ENCODE assay signal across 14 mouse cellular contexts in genomic region chr8:122636803-122637175, GRCm38 (mm10). TPM values are rescaled to one million over a fixed set of nuclear protein-coding genes. Genes with fewer than 3 reads are reported as not detected.
A peak's percentile ranks its signal among the peaks of the same experiment; 100 is the strongest.
DNase-seq lines count a peak whose midpoint lies in the region; ATAC-seq and TF ChIP-seq lines count a peak whose summit lies in the region.
"Had no signal": no experiment of that assay in that cellular context is flagged by ENCODE, and none has a peak within 500 bp of the region (broad histone marks: within the 10 kb centered on the region; RNA-seq: fewer than 3 reads in every experiment).

No protein-coding gene starts in this region.

- peak; percentile 61 to 71 for DNase-seq in heart, adult 18-20 months
- peak; percentile 46 for DNase-seq in heart, postnatal 0 days (ENCODE audit: low spot score)
- peak; percentile 53 to 63 for DNase-seq in right cerebral cortex, adult 2 months (ENCODE audit: low spot score in 2 of 2)
- DNase-seq in lung, postnatal 10 days: no peak
- DNase-seq in forebrain, embryonic 11.5 days (ENCODE audit: low spot score): no peak
- no peak for DNase-seq in embryo, embryonic 10.5 days (ENCODE audit: low spot score)
- DNase-seq: kidney, adult 9 months had no signal

- no peak overlapping the region for H3K4me2 ChIP-seq in heart, embryonic 11.5 days
- no peak overlapping the region for H3K4me2 ChIP-seq in heart, postnatal 0 days (ENCODE audit: low read depth, low read length)
- no peak overlapping the region for H3K4me2 ChIP-seq in forebrain, embryonic 11.5 days (ENCODE audit: low read depth, low read length, severe bottlenecking)
- H3K4me2 ChIP-seq: embryonic facial prominence, embryonic 13.5 days; midbrain, embryonic 13.5 days had no signal

- TF ChIP-seq EP300 in heart, postnatal 0 days (IDR thresholded peaks at IDR 0.05; ENCODE audit: low read depth): no peak

- H3K4me3 ChIP-seq in heart, embryonic 11.5 days (ENCODE audit: low read depth, low read length): no peak overlapping the region
- peak overlapping the region; percentile 28 for H3K4me3 ChIP-seq in erythroblast, embryonic 14.5 days (replicated peaks)
- H3K4me3 ChIP-seq in heart, postnatal 0 days (ENCODE audit: low read depth, low read length): no peak overlapping the region
- no peak overlapping the region for H3K4me3 ChIP-seq in forebrain, embryonic 11.5 days (ENCODE audit: low read depth, low read length)
- H3K4me3 ChIP-seq: embryonic facial prominence, embryonic 13.5 days; midbrain, embryonic 13.5 days had no signal

- no peak for ATAC-seq in heart, embryonic 11.5 days (replicated peaks; ENCODE audit: insufficient number of reproducible peaks, low FRiP score, low TSS enrichment)
- ATAC-seq in heart, postnatal 0 days (ENCODE audit: insufficient read depth, low read depth): peak; percentile 51
- ATAC-seq in forebrain, embryonic 11.5 days (replicated peaks; ENCODE audit: low FRiP score): no peak
- ATAC-seq: midbrain, embryonic 13.5 days had no signal

- no peaks in the 10 kb centered on the region; the same call in 1 of the 2 replicates for H3K36me3 ChIP-seq in heart, embryonic 11.5 days (ENCODE audit: control insufficient read depth, insufficient read depth, low read length)
- H3K36me3 ChIP-seq in erythroblast, embryonic 14.5 days (ENCODE audit: control insufficient read depth): peaks cover 90% of the 10 kb centered on the region
- H3K36me3 ChIP-seq in heart, postnatal 0 days (replicated peaks; ENCODE audit: control insufficient read depth, insufficient read depth, low read length): peaks cover 36% of the 10 kb centered on the region
- no peaks in the 10 kb centered on the region for H3K36me3 ChIP-seq in forebrain, embryonic 11.5 days (ENCODE audit: control insufficient read depth, insufficient read depth, low read length)

- H3K9ac ChIP-seq in heart, embryonic 11.5 days (ENCODE audit: low read depth, low read length): no peak overlapping the region
- H3K9ac ChIP-seq in heart, postnatal 0 days (replicated peaks; ENCODE audit: low read depth, low read length): no peak overlapping the region
- H3K9ac ChIP-seq in forebrain, embryonic 11.5 days (ENCODE audit: low read length): no peak overlapping the region
- H3K9ac ChIP-seq: embryonic facial prominence, embryonic 13.5 days; midbrain, embryonic 13.5 days had no signal

- peaks cover 31% of the 10 kb centered on the region for H3K4me1 ChIP-seq in heart, embryonic 11.5 days (ENCODE audit: control insufficient read depth, insufficient read depth, low read length)
- H3K4me1 ChIP-seq in erythroblast, embryonic 14.5 days (ENCODE audit: control insufficient read depth): peaks cover 47% of the 10 kb centered on the region
- peaks cover 13% of the 10 kb centered on the region; the same call in 1 of the 2 replicates for H3K4me1 ChIP-seq in heart, postnatal 0 days (ENCODE audit: control insufficient read depth, insufficient read depth)
- H3K4me1 ChIP-seq in forebrain, embryonic 11.5 days (replicated peaks; ENCODE audit: control insufficient read depth, insufficient read depth, low read length): peaks cover 2% of the 10 kb centered on the region; the same call in 1 of the 2 replicates

- TF ChIP-seq CTCF in heart, postnatal 0 days (IDR thresholded peaks at IDR 0.05; ENCODE audit: low read depth): no peak

- WGBS in heart, embryonic 11.5 days (ENCODE audit: insufficient replicate concordance): 52% methylated on average over 9 of the region's 9 CpGs
- 42% methylated on average over 9 of the region's 9 CpGs for WGBS in heart, postnatal 0 days
- 83% methylated on average over 9 of the region's 9 CpGs for WGBS in forebrain, embryonic 11.5 days

- H3K27me3 ChIP-seq in heart, embryonic 11.5 days (ENCODE audit: control insufficient read depth, insufficient read depth, low read length): no peaks in the 10 kb centered on the region
- no peaks in the 10 kb centered on the region for H3K27me3 ChIP-seq in erythroblast, embryonic 14.5 days (ENCODE audit: control insufficient read depth)
- no peaks in the 10 kb centered on the region for H3K27me3 ChIP-seq in heart, postnatal 0 days (ENCODE audit: control insufficient read depth, insufficient read depth, low read length)
- H3K27me3 ChIP-seq in forebrain, embryonic 11.5 days (ENCODE audit: control insufficient read depth, insufficient read depth, low read length): no peaks in the 10 kb centered on the region
- H3K27me3 ChIP-seq: midbrain, embryonic 13.5 days had no signal

- H3K27ac ChIP-seq in heart, embryonic 11.5 days (ENCODE audit: low read depth, low read length): no peak overlapping the region
- no peak overlapping the region for H3K27ac ChIP-seq in heart, postnatal 0 days (ENCODE audit: low read depth)
- H3K27ac ChIP-seq in forebrain, embryonic 11.5 days (ENCODE audit: low read depth, low read length): no peak overlapping the region
- H3K27ac ChIP-seq: embryonic facial prominence, embryonic 13.5 days; midbrain, embryonic 13.5 days had no signal

- H3K9me3 ChIP-seq in heart, embryonic 11.5 days (replicated peaks; ENCODE audit: control insufficient read depth, low read length): no peaks in the 10 kb centered on the region
- no peaks in the 10 kb centered on the region for H3K9me3 ChIP-seq in erythroblast, embryonic 14.5 days (ENCODE audit: control insufficient read depth, low read length)
- H3K9me3 ChIP-seq in heart, postnatal 0 days (replicated peaks; ENCODE audit: control insufficient read depth, low read length): no peaks in the 10 kb centered on the region
- H3K9me3 ChIP-seq in forebrain, embryonic 11.5 days (ENCODE audit: control insufficient read depth, low read length): no peaks in the 10 kb centered on the region
- H3K9me3 ChIP-seq: embryonic facial prominence, embryonic 13.5 days; midbrain, embryonic 13.5 days had no signal

RNA-seq across cellular contexts. Expression of gene Pabpn1l, which starts 14.2 kb away (rescaled TPM):
- not detected for total RNA-seq in heart, adult 18-20 months (2021)
- polyA plus RNA-seq in heart, embryonic 11.5 days (2014; fragmentation: Nextera tagmentation; extraction: Ambion mirVana): not detected in 2 replicates
- not detected in 2 replicates for polyA plus RNA-seq in erythroblast, embryonic 14.5 days (2012)
- not detected in 2 replicates for total RNA-seq in heart, postnatal 0 days (2014; rRNA removed; ENCODE audit: low replicate concordance)
- not detected in 2 replicates for polyA plus RNA-seq in heart, postnatal 0 days (2015; fragmentation: Nextera tagmentation; extraction: Ambion mirVana)
- not detected in 2 replicates for polyA plus RNA-seq in forebrain, embryonic 11.5 days (2014; fragmentation: Nextera tagmentation; extraction: Ambion mirVana)
- polyA plus RNA-seq: embryonic facial prominence, embryonic 13.5 days; heart, embryonic 14.5 days; limb, embryonic 11.5 days; midbrain, embryonic 13.5 days; testis, adult 2 months had no signal

RNA-seq across cellular contexts. Expression of gene Trappc2l, which starts 25.3 kb away (rescaled TPM):
- 10 to 100 TPM; 62.0 to 69.1 TPM for total RNA-seq in heart, adult 18-20 months (2021)
- polyA plus RNA-seq in heart, embryonic 11.5 days (2014; fragmentation: Nextera tagmentation; extraction: Ambion mirVana): 49.8 and 60.0 TPM in 2 replicates
- polyA plus RNA-seq in erythroblast, embryonic 14.5 days (2012): 0.16 and 0.80 TPM in 2 replicates
- total RNA-seq in heart, postnatal 0 days (2014; rRNA removed; ENCODE audit: low replicate concordance): 3.1 and 5.2 TPM in 2 replicates
- 68.8 and 70.9 TPM in 2 replicates for polyA plus RNA-seq in heart, postnatal 0 days (2015; fragmentation: Nextera tagmentation; extraction: Ambion mirVana)
- polyA plus RNA-seq in forebrain, embryonic 11.5 days (2014; fragmentation: Nextera tagmentation; extraction: Ambion mirVana): 39.3 and 49.9 TPM in 2 replicates

RNA-seq across cellular contexts. Expression of gene Galns, which starts 25.5 kb away (rescaled TPM):
- total RNA-seq in heart, adult 18-20 months (2021): 1 to 10 TPM; 3.6 to 4.0 TPM
- polyA plus RNA-seq in heart, embryonic 11.5 days (2014; fragmentation: Nextera tagmentation; extraction: Ambion mirVana): 11.4 and 12.3 TPM in 2 replicates
- polyA plus RNA-seq in erythroblast, embryonic 14.5 days (2012): 0.07 and 0.08 TPM in 2 replicates
- total RNA-seq in heart, postnatal 0 days (2014; rRNA removed; ENCODE audit: low replicate concordance): 11.6 and 16.1 TPM in 2 replicates
- 5.7 and 7.2 TPM in 2 replicates for polyA plus RNA-seq in heart, postnatal 0 days (2015; fragmentation: Nextera tagmentation; extraction: Ambion mirVana)
- polyA plus RNA-seq in forebrain, embryonic 11.5 days (2014; fragmentation: Nextera tagmentation; extraction: Ambion mirVana): 4.5 and 5.8 TPM in 2 replicates

Comparison
In these comparisons a context has a peak if more than half of its experiments do, and no peak if none do; other contexts are left out.
1. DNase-seq: peak in heart, adult 18-20 months (2 of 2), heart, postnatal 0 days (single experiment) and right cerebral cortex, adult 2 months (2 of 2); none in lung, postnatal 10 days (single experiment), forebrain, embryonic 11.5 days (single experiment) and embryo, embryonic 10.5 days (single experiment).
2. RNA of gene Trappc2l, which starts 25.3 kb away (polyA plus RNA-seq): 68.8 to 70.9 TPM in heart, postnatal 0 days, 49.8 to 60.0 TPM in heart, embryonic 11.5 days and 39.3 to 49.9 TPM in forebrain, embryonic 11.5 days; 0.16 to 0.80 TPM in erythroblast, embryonic 14.5 days; every median in the first group is over 10 times any median in the second.